Mouse (Mus musculus) urinary bladder, postnatal 4 days (tissue): ENCODE results near the gene Kif1b.

ENCODE experiments used
- DNase-seq, 2 experiments: peaks; one replicate each; pipeline ENCODE4 v3.0.0; 2021 to 2022; ENCODE audit warnings: low spot score in 2 of 2

Gene Kif1b

GRCm38 (mm10) chr4:149138515-149138914, 169.0 kb downstream of the Kif1b start:
- no peak for DNase-seq

GRCm38 (mm10) chr4:149136982-149137770, 170.3 kb downstream of the Kif1b start, which contains the start of gene Cenps:
Gene Cenps, minus strand, starts transcription at chr4:149137629.
- peak; percentile 87 to 93 for DNase-seq

- DNase-seq, result no peak
Measured at GRCm38 (mm10) chr4:149136116-149136850, 171.2 kb downstream of the Kif1b start.

GRCm38 (mm10) chr4:149133395-149133794, 174.1 kb downstream of the Kif1b start:
- DNase-seq, result no peak

- no peak for DNase-seq
Measured at GRCm38 (mm10) chr4:149131789-149132565, 175.5 kb downstream of the Kif1b start.

- no peak for DNase-seq
Measured at GRCm38 (mm10) chr4:149131021-149131752, 176.3 kb downstream of the Kif1b start.

- DNase-seq, result no peak
Measured at GRCm38 (mm10) chr4:149128467-149128866, 179.0 kb downstream of the Kif1b start.

- no peak for DNase-seq
Measured at GRCm38 (mm10) chr4:149126663-149127062, 180.8 kb downstream of the Kif1b start, which contains the start of gene Cort. Gene Cort, minus strand, starts transcription at chr4:149126763.
